Mouse (Mus musculus): ENCODE measurements at regions not wholly inside any gene's neighbourhood (a gene's known extent, or its start where the extent isn't known, plus 50 kb on each side); places are given as distances from the start of the nearest gene placed in this dataset.

GRCm38 (mm10) chr12:70713499-70714280, 111.6 kb upstream of the Frmd6 start:
- Histone ChIP-seq H3K36me3 (ENCODE audit: control insufficient read depth, insufficient read depth, low read length) (no peaks in the 10 kb centered on the region), H3K27me3 (ENCODE audit: control insufficient read depth, insufficient read depth, low read depth, low read length) (no peaks in the 10 kb centered on the region), H3K4me3 (ENCODE audit: low read depth, low read length) (no peak overlapping the region), H3K9ac (ENCODE audit: low read depth, low read length) (no peak overlapping the region), H3K4me1 (ENCODE audit: control insufficient read depth, insufficient read depth, low read length) (no peaks in the 10 kb centered on the region), H3K9me3 (replicated peaks; ENCODE audit: control insufficient read depth, low read length, poor library complexity, severe bottlenecking) (no peaks in the 10 kb centered on the region), H3K4me2 (ENCODE audit: low read length) (no peak overlapping the region), H3K27ac (ENCODE audit: low read length) (no peak overlapping the region)
- WGBS, result 72% methylated on average over 18 of the region's 18 CpGs
- ATAC-seq, result no peak

GRCm38 (mm10) chr12:70714281-70714679, 111.0 kb upstream of the Frmd6 start:
- Histone ChIP-seq H3K27me3 (ENCODE audit: control insufficient read depth, insufficient read depth, low read depth, low read length) (no peaks in the 10 kb centered on the region), H3K4me3 (ENCODE audit: low read depth, low read length) (no peak overlapping the region), H3K9ac (ENCODE audit: low read depth, low read length) (no peak overlapping the region), H3K9me3 (replicated peaks; ENCODE audit: control insufficient read depth, low read length, poor library complexity, severe bottlenecking) (no peaks in the 10 kb centered on the region), H3K36me3 (ENCODE audit: control insufficient read depth, insufficient read depth, low read length) (no peaks in the 10 kb centered on the region), H3K4me1 (ENCODE audit: control insufficient read depth, insufficient read depth, low read length) (no peaks in the 10 kb centered on the region), H3K4me2 (ENCODE audit: low read length) (no peak overlapping the region), H3K27ac (ENCODE audit: low read length) (no peak overlapping the region)
- 25% methylated on average over 10 of the region's 11 CpGs for WGBS
- ATAC-seq, result no peak

GRCm38 (mm10) chr12:70715836-70716235, 109.5 kb upstream of the Frmd6 start:
- H3K4me1 ChIP-seq (ENCODE audit: control insufficient read depth, insufficient read depth, low read length), result no peaks in the 10 kb centered on the region
- 91% methylated on average over 2 of the region's 2 CpGs for WGBS
- H3K4me3 ChIP-seq (ENCODE audit: low read depth, low read length), result no peak overlapping the region
- H3K27me3 ChIP-seq (ENCODE audit: control insufficient read depth, insufficient read depth, low read depth, low read length), result no peaks in the 10 kb centered on the region
- ATAC-seq, result no peak
- H3K9me3 ChIP-seq (replicated peaks; ENCODE audit: control insufficient read depth, low read length, poor library complexity, severe bottlenecking), result no peaks in the 10 kb centered on the region
- no peak overlapping the region for H3K4me2 ChIP-seq (ENCODE audit: low read length)
- H3K27ac ChIP-seq (ENCODE audit: low read length), result no peak overlapping the region
- no peak overlapping the region for H3K9ac ChIP-seq (ENCODE audit: low read depth, low read length)
- no peaks in the 10 kb centered on the region for H3K36me3 ChIP-seq (ENCODE audit: control insufficient read depth, insufficient read depth, low read length)

GRCm38 (mm10) chr12:70718602-70719001, 106.7 kb upstream of the Frmd6 start:
- H3K4me3 ChIP-seq (ENCODE audit: low read depth, low read length), result no peak overlapping the region
- no peak overlapping the region for H3K4me2 ChIP-seq (ENCODE audit: low read length)
- H3K27ac ChIP-seq (ENCODE audit: low read length), result no peak overlapping the region
- H3K9me3 ChIP-seq (replicated peaks; ENCODE audit: control insufficient read depth, low read length, poor library complexity, severe bottlenecking), result no peaks in the 10 kb centered on the region
- no peaks in the 10 kb centered on the region for H3K27me3 ChIP-seq (ENCODE audit: control insufficient read depth, insufficient read depth, low read depth, low read length)
- no peaks in the 10 kb centered on the region for H3K36me3 ChIP-seq (ENCODE audit: control insufficient read depth, insufficient read depth, low read length)
- no peaks in the 10 kb centered on the region for H3K4me1 ChIP-seq (ENCODE audit: control insufficient read depth, insufficient read depth, low read length)
- 0 out of 2 replicates have a peak, but pooled peaks have one; percentile 62 for ATAC-seq
- 53% methylated on average over 1 of the region's 1 CpGs for WGBS
- no peak overlapping the region for H3K9ac ChIP-seq (ENCODE audit: low read depth, low read length)

GRCm38 (mm10) chr12:70719255-70719654, 106.1 kb upstream of the Frmd6 start:
- 80% methylated on average over 4 of the region's 4 CpGs for WGBS
- H3K9me3 ChIP-seq (replicated peaks; ENCODE audit: control insufficient read depth, low read length, poor library complexity, severe bottlenecking), result no peaks in the 10 kb centered on the region
- peak overlapping the region; percentile 25; the same call in 1 of the 2 replicates for H3K27ac ChIP-seq (ENCODE audit: low read length)

GRCm38 (mm10) chr12:70720178-70720894, 105.0 kb upstream of the Frmd6 start:
- 84% methylated on average over 12 of the region's 12 CpGs for WGBS
- no peak overlapping the region for H3K4me3 ChIP-seq (ENCODE audit: low read depth, low read length)
- ATAC-seq, result no peak

More at GRCm38 (mm10) chr12:70719255-70719654, 106.1 kb upstream of the Frmd6 start:
- H3K27me3 ChIP-seq (ENCODE audit: control insufficient read depth, insufficient read depth, low read depth, low read length), result no peaks in the 10 kb centered on the region
- no peaks in the 10 kb centered on the region for H3K36me3 ChIP-seq (ENCODE audit: control insufficient read depth, insufficient read depth, low read length)
- no peak overlapping the region for H3K4me3 ChIP-seq (ENCODE audit: low read depth, low read length)
- no peak for ATAC-seq
- H3K9ac ChIP-seq (ENCODE audit: low read depth, low read length), result no peak overlapping the region
- H3K4me1 ChIP-seq (ENCODE audit: control insufficient read depth, insufficient read depth, low read length), result no peaks in the 10 kb centered on the region
- H3K4me2 ChIP-seq (ENCODE audit: low read length), result no peak overlapping the region

GRCm38 (mm10) chr12:70725326-70725725, 100.0 kb upstream of the Frmd6 start:
- H3K4me1 ChIP-seq (ENCODE audit: control insufficient read depth, insufficient read depth, low read length), result no peaks in the 10 kb centered on the region
- H3K9ac ChIP-seq (ENCODE audit: low read depth, low read length), result no peak overlapping the region
- no peak overlapping the region for H3K27ac ChIP-seq (ENCODE audit: low read length)
- H3K4me3 ChIP-seq (ENCODE audit: low read depth, low read length), result no peak overlapping the region
- H3K4me2 ChIP-seq (ENCODE audit: low read length), result no peak overlapping the region
- no peaks in the 10 kb centered on the region for H3K36me3 ChIP-seq (ENCODE audit: control insufficient read depth, insufficient read depth, low read length)
- H3K9me3 ChIP-seq (replicated peaks; ENCODE audit: control insufficient read depth, low read length, poor library complexity, severe bottlenecking), result no peaks in the 10 kb centered on the region
- no peaks in the 10 kb centered on the region for H3K27me3 ChIP-seq (ENCODE audit: control insufficient read depth, insufficient read depth, low read depth, low read length)
- no peak for ATAC-seq
- 93% methylated on average over 1 of the region's 1 CpGs for WGBS

More at GRCm38 (mm10) chr12:70720178-70720894, 105.0 kb upstream of the Frmd6 start:
- no peaks in the 10 kb centered on the region for H3K36me3 ChIP-seq (ENCODE audit: control insufficient read depth, insufficient read depth, low read length)
- no peaks in the 10 kb centered on the region for H3K9me3 ChIP-seq (replicated peaks; ENCODE audit: control insufficient read depth, low read length, poor library complexity, severe bottlenecking)
- no peaks in the 10 kb centered on the region for H3K4me1 ChIP-seq (ENCODE audit: control insufficient read depth, insufficient read depth, low read length)
- H3K4me2 ChIP-seq (ENCODE audit: low read length), result no peak overlapping the region
- no peak overlapping the region for H3K27ac ChIP-seq (ENCODE audit: low read length)
- H3K27me3 ChIP-seq (ENCODE audit: control insufficient read depth, insufficient read depth, low read depth, low read length), result no peaks in the 10 kb centered on the region
- H3K9ac ChIP-seq (ENCODE audit: low read depth, low read length), result no peak overlapping the region

GRCm38 (mm10) chr12:70727496-70728259, 97.6 kb upstream of the Frmd6 start:
- no peak for ATAC-seq
- WGBS, result 76% methylated on average over 10 of the region's 10 CpGs
- Histone ChIP-seq H3K27ac (ENCODE audit: low read length) (no peak overlapping the region), H3K36me3 (ENCODE audit: control insufficient read depth, insufficient read depth, low read length) (no peaks in the 10 kb centered on the region), H3K4me2 (ENCODE audit: low read length) (no peak overlapping the region), H3K27me3 (ENCODE audit: control insufficient read depth, insufficient read depth, low read depth, low read length) (no peaks in the 10 kb centered on the region), H3K9me3 (replicated peaks; ENCODE audit: control insufficient read depth, low read length, poor library complexity, severe bottlenecking) (no peaks in the 10 kb centered on the region), H3K4me3 (ENCODE audit: low read depth, low read length) (no peak overlapping the region), H3K9ac (ENCODE audit: low read depth, low read length) (no peak overlapping the region), H3K4me1 (ENCODE audit: control insufficient read depth, insufficient read depth, low read length) (no peaks in the 10 kb centered on the region)
